Mouse (Mus musculus) E14TG2a.4 (cell line): ENCODE results near the gene Elmod3.
A peak's percentile ranks its signal among the peaks of the same experiment; 100 is the strongest.

ENCODE experiments used
- CTCF ChIP-seq: conservative IDR thresholded peaks from 2 replicates; pipeline ENCODE4 v1.5.1; 2014; ENCODE audit warnings: low read length
- NANOG ChIP-seq: IDR thresholded peaks from 2 replicates; pipeline ENCODE4 v1.6.1; 2014; ENCODE audit warnings: borderline replicate concordance, low read length, mixed read lengths
- POU5F1 ChIP-seq: IDR thresholded peaks from 2 replicates; pipeline ENCODE4 v1.6.1; 2014; ENCODE audit warnings: low read length, borderline replicate concordance

- TF ChIP-seq CTCF (peak; percentile 40), POU5F1 (no peak), NANOG (no peak)
Measured at GRCm38 (mm10) chr6:72647383-72647820, 49.2 kb upstream of the Elmod3 start.
